Mouse (Mus musculus) CH12F3 (cell line): ENCODE results near the gene Stxbp6.
"Not testable (repeated sequence)": the region's sequence is repeated elsewhere in the genome, so short reads cannot be mapped to it uniquely, and the experiment has no call there.

Experiments
- in situ Hi-C: fragments of 300-500 bp; cut with MboI; formaldehyde crosslinking; loops from 2 replicates; pipeline ENCODE4 v1.14.3; 2020; ENCODE audit warnings: low sequenced_read_pairs

Gene Stxbp6

GRCm38 (mm10) chr12:45058007-45058406, 16.5 kb downstream of the Stxbp6 start:
- in situ Hi-C loops: no loop called here

DNA sequence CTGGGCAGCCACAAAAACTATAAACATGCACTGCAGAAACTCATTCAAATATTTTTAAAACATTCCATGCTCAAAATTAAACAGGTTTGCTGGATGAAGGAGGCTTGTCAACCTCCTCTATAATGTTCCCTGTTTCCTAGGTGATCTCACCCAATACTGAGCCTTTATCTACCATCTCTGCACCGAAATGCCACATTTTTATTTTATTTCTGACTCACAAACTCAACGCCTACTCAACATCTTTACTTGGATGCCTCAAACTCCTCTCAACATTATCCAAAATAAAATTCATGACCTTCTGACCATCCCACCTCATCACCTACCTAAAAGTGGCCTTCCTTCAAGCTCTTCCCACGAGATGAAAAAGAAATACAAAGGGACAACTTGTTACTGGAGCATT, 18.1 kb downstream of the Stxbp6 start:
- in situ Hi-C loops: no loop called here

- in situ Hi-C loops: no loop called here
These were observed 21.2 kb downstream of the Stxbp6 start for GRCm38 (mm10) chr12:45053319-45053718.

DNA sequence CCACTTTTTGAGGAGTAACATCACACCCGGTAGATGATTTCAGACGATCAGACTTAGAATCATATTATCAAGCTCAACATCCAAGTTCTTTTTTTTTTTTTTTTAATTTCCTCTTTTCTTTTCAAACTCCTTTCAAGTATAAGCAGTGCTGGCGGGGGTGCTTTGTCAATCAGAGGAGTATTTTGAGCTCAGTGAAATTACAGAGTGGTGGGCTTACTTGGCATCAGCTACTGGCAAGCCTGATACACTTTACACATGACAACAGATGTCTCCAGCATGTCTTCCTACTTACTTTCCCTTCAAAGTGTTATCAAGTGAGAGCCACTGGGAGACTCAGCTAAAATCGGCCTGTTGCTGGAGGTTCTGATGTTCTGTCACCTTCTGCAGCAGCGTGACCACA, 21.6 kb downstream of the Stxbp6 start:
- in situ Hi-C loops: no loop called here

DNA sequence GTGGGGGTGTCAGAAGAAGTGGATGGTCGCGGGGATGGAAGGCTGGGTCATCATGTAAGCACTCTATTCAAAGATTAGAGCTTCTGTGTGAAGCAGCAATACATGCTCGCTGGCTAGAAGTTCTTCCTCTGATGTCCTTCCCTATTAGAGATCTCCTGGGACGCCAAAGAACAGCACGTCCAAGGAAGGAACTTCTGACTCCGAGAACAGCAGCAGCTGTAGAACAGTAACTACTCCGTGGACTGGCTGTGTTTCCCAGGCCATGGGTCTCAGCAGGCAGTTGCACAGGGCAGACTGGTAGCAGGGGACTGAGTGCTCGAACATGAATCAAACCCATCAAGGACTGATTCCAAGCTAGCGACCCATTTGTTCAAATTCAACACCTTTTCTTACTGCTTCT, 24.6 kb downstream of the Stxbp6 start:
- in situ Hi-C loops: no loop called here

DNA sequence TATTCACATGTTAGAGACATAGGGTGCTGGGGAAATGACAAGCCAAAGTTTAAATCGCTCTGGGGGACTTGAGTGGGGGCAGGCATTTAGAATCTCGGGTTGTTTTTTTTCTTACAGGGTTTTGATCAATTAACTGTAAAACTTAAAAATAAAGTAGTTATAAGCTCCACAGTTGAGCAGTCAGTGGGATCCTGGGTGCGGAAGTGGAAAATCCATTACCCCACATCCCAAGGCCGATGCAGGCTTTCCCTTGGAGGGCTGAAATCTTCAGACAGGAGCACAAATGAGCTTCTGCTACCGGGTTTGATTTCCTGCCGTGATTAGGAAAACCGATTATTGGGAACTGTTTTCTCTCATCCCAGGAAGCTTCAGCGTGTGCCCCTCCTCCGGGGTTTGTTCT, 26.8 kb downstream of the Stxbp6 start:
- in situ Hi-C loops: not testable (repeated sequence)

- in situ Hi-C loops: no loop called here
These were observed 27.3 kb downstream of the Stxbp6 start for GRCm38 (mm10) chr12:45047172-45047571.

DNA sequence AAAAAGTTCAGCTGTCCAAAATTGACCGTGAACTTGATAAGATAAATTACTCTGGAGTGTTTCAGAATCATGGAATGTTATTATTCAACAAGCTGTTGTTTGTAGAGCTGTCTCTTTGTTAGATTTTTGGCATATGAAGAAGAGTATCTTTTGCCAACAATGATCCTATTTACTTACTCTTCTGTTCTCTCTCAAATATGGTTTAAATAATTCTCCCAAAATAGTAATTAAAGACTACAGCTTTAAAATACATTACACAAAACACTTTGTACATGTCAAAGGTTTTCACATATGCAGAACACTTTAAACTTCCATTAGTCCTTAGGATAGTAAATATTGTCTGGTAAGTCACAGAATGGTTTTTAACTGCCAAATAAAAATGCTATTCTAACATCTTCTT, 29.9 kb downstream of the Stxbp6 start:
- in situ Hi-C loops: no loop called here

DNA sequence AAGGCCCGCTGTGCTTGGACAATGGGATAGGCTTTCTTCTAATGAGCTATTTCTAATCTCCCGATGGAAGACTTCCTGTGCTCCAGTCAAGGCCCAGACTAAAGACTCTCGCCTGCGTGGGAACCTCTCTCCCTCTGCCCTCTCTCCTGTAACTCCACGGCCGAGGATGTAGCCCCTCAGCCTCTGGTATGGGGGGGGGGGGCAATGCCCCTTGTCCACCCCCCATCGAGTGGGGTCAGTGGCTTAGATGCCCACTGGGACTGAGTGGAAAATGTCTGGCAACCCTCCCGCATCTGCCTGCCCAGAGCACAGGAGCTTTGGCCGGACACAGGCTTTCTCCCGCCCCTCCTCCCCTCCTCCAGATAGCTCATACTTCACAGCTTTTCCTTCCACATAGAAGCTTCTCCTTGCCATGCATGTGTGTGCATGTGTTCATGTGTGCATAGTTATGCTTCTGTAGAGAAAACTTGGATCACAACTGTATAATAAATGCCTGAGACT, 31.9 kb downstream of the Stxbp6 start:
- in situ Hi-C loops: no loop called here

- in situ Hi-C loops: no loop called here
These were observed 37.0 kb downstream of the Stxbp6 start for GRCm38 (mm10) chr12:45037496-45037895.

DNA sequence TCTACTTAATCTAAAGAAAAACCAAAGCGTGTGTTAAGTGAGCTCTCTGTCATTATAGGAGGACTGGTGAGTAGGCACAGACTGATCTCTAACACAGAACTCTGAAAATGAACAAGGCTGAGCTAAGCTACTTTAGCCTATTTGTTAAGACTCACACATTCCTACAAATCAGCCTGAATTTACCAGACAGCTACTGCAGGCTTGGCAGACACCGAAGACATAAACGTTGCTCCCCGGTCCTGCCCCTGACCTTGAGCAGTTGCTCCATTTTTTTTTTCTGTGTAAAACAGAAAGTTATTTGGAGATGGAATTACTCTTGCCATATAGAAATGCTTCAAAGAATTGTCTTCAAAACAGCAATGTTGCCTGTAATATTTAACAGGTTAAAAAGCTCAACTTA, 37.4 kb downstream of the Stxbp6 start:
- in situ Hi-C loops: no loop called here

DNA sequence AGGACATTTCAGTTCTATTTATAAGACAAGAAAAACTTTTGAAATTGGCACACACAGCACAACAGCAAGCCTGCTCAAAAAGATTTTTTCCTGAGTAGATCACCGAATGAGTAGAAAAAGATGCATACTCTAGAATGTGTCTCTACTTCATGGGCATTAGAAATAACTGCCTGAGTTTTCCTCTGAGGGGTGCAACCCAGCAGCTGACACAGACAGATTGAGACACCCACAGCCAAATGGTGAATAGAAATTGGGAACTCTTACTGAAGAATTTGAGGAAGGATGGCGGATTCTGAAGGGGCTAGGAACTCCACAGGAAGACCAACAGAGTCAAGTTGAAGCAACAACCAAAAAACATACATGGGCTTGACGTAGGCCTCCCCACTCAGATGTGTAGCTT, 43.8 kb downstream of the Stxbp6 start:
- in situ Hi-C loops: no loop called here

DNA sequence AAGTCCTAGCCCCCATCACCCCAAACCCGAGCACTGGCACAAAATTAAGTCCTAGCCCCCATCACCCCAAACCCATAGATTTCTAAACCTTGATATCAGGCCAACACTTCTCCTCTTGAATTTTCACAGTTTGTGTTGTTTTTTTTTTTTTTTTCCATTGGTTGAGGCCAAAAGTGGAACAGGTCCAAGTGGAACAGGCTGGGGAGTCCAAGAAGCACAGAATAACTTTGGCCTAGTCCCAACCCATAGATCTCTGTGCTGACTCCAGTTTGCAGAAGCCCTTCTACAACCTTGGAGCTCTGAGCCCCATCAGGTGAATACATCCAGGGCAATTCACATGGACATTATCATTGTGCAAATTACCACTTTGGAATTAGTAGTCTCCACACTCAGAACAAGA, 48.2 kb downstream of the Stxbp6 start:
- in situ Hi-C loops: no loop called here

DNA sequence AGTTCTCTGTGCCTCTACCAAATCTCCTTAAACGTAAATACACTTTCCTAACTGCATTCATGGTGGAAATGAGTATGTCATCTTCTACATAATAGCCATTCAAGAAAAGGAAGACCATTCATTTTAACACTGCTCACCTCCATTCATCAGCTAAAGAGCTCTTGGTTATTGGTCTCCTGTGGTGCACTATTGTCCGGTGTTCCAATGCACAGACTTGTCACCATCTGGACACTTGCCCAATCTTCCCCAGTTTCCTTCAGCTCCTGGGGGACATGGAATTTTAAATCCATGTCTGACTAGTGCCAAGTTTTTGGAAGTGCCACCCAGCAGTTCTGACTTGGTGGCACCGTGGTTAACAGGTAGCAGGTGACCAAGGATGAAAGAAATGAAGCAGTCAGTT, 54.5 kb downstream of the Stxbp6 start:
- in situ Hi-C loops: no loop called here

DNA sequence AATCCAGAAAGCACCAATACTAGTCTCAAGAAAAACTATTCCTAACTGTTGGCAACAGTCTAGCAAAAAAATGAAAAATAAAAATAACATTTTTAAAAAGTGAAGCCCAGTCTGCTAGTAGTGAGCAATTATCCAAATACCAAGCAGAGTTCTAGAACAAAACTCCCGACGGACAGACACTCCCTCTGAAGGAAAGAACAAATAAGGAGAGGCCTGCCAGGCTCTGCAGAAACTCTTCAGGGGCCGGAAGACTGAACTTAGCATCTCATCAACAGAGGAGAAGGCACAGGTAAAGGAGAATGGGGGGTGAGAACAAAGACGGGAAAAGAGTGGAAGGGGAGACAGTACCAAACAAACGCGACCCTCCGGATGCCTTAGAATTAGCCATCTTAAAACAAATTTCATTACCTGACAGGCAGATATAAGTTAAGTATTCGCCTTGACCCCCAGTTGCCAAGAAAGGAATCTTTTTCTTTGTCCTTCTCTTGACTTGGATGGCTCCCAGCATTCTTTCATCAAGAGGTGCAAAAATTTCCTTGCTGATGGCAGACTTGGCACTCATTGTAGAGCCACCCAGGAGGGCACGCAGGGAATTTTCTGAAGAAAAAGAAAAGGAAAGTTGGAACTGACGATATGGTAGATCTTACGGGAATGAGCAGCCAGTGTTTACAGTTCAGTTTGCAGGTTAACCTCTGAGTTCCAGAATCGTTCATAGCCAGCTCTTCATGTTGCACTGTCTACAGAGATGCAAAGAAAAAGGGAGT, 55.3 kb downstream of the Stxbp6 start:
- in situ Hi-C loops: no loop called here

- in situ Hi-C loops: no loop called here
These were observed 61.2 kb downstream of the Stxbp6 start for GRCm38 (mm10) chr12:45013246-45013756.

DNA sequence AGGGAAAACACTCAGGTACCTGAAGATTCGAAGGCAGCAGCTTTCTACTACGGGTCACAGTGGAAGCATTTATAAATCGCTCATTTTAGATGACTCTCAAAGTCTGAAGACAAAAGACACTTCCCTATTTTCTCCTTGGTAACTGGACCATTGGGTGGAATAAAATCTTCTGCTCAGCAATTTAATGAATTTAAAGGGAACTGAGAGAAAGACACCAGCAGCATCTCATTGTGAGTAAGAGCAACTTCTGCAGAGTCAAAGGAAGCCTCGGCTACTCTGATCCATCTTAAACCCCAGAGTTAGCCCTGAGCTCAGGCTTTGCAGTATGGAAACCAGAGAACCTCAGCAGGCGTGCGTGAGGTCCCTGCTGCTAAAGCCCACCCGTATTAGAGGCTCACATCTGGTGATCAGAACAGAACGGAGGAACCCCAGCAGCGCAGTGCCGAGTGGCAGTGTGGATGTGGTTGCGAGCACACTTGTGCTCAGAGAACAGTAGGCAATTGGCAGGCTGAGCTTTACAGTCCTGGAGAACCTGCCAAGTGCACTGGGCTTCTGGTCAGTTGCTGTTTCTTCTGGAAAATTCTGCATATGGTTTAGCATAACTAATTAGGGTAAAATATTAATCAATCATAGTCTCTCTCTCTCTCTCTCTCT, 62.9 kb downstream of the Stxbp6 start:
- in situ Hi-C loops: no loop called here

DNA sequence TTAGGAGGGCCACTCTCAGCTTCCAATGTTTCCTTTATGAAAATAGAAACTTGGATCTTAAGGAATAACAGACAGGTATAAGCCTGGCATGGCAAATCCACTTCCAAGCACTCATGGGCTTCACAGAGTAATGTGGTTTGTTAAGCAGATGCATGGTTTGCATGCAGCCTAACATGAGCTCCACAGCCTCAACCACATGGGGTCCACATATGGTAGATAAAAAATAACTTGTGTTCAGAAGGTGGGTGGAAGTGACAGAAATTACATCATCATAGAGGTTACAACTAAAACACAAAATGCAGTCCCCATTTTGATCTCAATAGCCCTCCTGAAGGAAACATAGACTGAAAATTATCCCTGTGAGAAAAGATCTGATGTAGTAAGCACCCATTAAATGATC, 63.5 kb downstream of the Stxbp6 start:
- in situ Hi-C loops: no loop called here

- in situ Hi-C loops: no loop called here
These were observed 64.4 kb downstream of the Stxbp6 start for GRCm38 (mm10) chr12:45009984-45010611.

DNA sequence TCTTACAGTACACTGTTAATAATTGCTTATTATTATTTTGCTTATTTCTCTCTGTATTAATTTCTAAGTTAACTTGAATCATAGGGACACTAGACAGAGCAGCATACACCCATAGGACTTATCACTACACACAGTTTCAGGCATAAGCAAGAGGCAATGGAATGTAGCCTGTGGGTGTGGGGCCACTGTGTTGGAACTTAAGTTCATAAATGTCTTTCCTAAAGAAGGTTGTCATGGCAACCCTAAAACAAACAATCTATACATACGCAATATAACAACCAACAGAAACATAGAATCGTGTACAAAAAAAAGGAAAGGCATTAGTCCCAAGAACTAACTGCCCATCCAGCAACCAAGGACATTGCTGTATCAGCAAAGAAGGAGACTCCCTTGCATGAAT, 67.9 kb downstream of the Stxbp6 start:
- in situ Hi-C loops: no loop called here

DNA sequence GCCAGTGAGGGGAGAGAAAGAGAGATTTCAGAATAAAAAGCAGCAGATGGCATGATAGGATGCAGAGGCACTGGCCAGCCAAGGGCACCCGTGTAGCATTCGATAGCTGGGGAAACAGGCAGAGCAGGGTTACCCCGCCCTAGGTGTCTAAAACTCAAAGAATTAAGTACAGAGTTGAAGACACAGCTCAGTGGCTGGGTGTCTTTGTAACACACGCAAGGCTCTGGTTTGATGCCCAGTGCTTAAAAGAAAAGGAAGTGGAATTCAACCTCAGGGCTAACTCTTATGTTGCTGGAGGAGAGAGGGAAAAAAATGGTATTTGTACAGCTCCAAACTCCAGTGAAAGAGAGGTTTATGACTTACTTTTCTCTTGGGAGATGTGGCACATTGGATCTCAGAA, 68.5 kb downstream of the Stxbp6 start:
- in situ Hi-C loops: no loop called here

- in situ Hi-C loops: no loop called here
These were observed 72.5 kb downstream of the Stxbp6 start for GRCm38 (mm10) chr12:45001996-45002395.
